7 mouse cellular contexts compared by ENCODE assay signal in the genomic region with DNA sequence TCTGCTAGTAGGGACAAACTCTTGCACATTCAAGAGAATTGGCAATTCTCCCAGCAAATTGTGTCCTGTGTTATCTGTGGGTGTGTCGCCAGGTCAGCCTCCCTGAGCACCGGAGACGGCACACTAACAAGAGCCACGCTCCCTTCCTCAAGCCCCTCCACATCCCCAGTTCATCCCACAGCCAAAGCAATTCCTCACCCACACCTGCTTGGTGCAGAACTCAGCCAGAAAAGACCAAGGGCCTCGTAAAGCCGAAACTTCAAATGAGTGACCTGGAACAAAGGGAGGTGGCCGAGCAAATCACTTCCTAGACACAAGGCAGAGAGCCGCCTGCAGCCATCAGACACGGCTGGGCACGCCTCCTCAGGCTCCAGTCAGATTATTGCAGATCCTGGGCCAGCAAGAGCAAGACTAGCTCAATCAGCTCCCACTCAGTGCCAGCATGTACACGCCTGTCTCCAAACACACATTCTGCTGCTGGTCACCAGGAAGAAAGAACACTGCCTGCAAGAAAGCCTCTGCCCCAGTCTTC. TPM values are rescaled to one million over a fixed set of nuclear protein-coding genes. Genes with fewer than 3 reads are reported as not detected.
A peak's percentile ranks its signal among the peaks of the same experiment; 100 is the strongest.
DNase-seq lines count a peak whose midpoint lies in the region; ATAC-seq and TF ChIP-seq lines count a peak whose summit lies in the region.

No protein-coding gene starts in this region.

- peak overlapping the region; percentile 57 for H3K4me2 ChIP-seq in intestine, embryonic 15.5 days (replicated peaks)

- peak; percentile 66 for ATAC-seq in intestine, embryonic 15.5 days

- no peak for TF ChIP-seq POLR2A in liver, adult 2 months (IDR thresholded peaks at IDR 0.05; ENCODE audit: extremely low read depth, insufficient read depth, low read length)

- peak overlapping the region; percentile 94 for H3K27ac ChIP-seq in intestine, embryonic 15.5 days
- peak overlapping the region; percentile 72 for H3K27ac ChIP-seq in liver, adult 2 months (replicated peaks; ENCODE audit: insufficient read depth, low read depth, low read length)

- H3K9me3 ChIP-seq in intestine, embryonic 15.5 days, result no peaks in the 10 kb centered on the region

- H3K79me2 ChIP-seq in liver, adult 2 months (ENCODE audit: control insufficient read depth, insufficient read depth, low read length), result peaks cover 57% of the 10 kb centered on the region

- H3K36me3 ChIP-seq in intestine, embryonic 15.5 days, result 0 out of 2 replicates have a peak, but pooled peaks cover 2% of the 10 kb centered on the region
- no peaks in the 10 kb centered on the region for H3K36me3 ChIP-seq in liver, adult 2 months (ENCODE audit: control insufficient read depth, insufficient read depth, low read length)

- peak overlapping the region; percentile 19 for H3K4me3 ChIP-seq in intestine, embryonic 15.5 days (replicated peaks)
- H3K4me3 ChIP-seq in liver, adult 2 months (ENCODE audit: insufficient read depth, low read depth, low read length), result no peak overlapping the region

- peaks cover 41% of the 10 kb centered on the region for H3K4me1 ChIP-seq in intestine, embryonic 15.5 days (replicated peaks)
- peaks cover 59% of the 10 kb centered on the region for H3K4me1 ChIP-seq in liver, adult 2 months (ENCODE audit: control insufficient read depth, insufficient read depth, low read length)

- H3K27me3 ChIP-seq in intestine, embryonic 15.5 days (replicated peaks), result no peaks in the 10 kb centered on the region
- no peaks in the 10 kb centered on the region for H3K27me3 ChIP-seq in liver, adult 2 months (ENCODE audit: control insufficient read depth, insufficient read depth, low read length)

- peak overlapping the region; percentile 34; the same call in 1 of the 2 replicates for H3K9ac ChIP-seq in intestine, embryonic 15.5 days
- peak overlapping the region; percentile 35 for H3K9ac ChIP-seq in liver, adult 2 months (ENCODE audit: low read depth, low read length)

- peak; percentile 61 for DNase-seq in ZHBTc4 (ENCODE audit: low read depth, low spot score)
- peak; percentile 62 to 63 for DNase-seq in cerebellum, postnatal 14 days
- DNase-seq in gastrocnemius, postnatal 10 days, result peak; percentile 26
- peak; percentile 78 for DNase-seq in liver, adult 2 months (ENCODE audit: extremely low read depth, low read depth, low spot score)
- DNase-seq in neural tube, embryonic 10.5 days (ENCODE audit: extremely low spot score, low spot score), result peak; percentile 35
- no peak for DNase-seq in thymus, postnatal 4 days

- no peak for TF ChIP-seq CTCF in liver, adult 2 months (IDR thresholded peaks at IDR 0.05; ENCODE audit: low read depth, low read length)

- WGBS in intestine, embryonic 15.5 days, result 26% methylated on average over 11 of the region's 11 CpGs
- WGBS in liver, adult 2 months, result 5% methylated on average over 11 of the region's 11 CpGs

RNA-seq across cellular contexts. Expression of a gene that starts 23.0 kb away (rescaled TPM):
- 10 to 100 TPM; 76.7 to 78.6 TPM for total RNA-seq in gastrocnemius, postnatal 10 days (2021)
- polyA plus RNA-seq in intestine, embryonic 15.5 days (2015; fragmentation: Nextera tagmentation; extraction: Ambion mirVana), result 19.0 and 22.1 TPM in 2 replicates
- 93.0 and 117 TPM in 2 replicates for total RNA-seq in liver, adult 2 months (2014; rRNA removed)
- 159 and 178 TPM in 2 replicates for polyA plus RNA-seq in liver, adult 2 months (2012; rRNA removed)

RNA-seq across cellular contexts. Expression of a gene that starts 40.5 kb away (rescaled TPM):
- 10 to 100 TPM; 93.1 to 94.1 TPM for total RNA-seq in gastrocnemius, postnatal 10 days (2021)
- polyA plus RNA-seq in intestine, embryonic 15.5 days (2015; fragmentation: Nextera tagmentation; extraction: Ambion mirVana), result 250 and 266 TPM in 2 replicates
- 24.4 and 27.1 TPM in 2 replicates for total RNA-seq in liver, adult 2 months (2014; rRNA removed)
- 42.2 and 49.6 TPM in 2 replicates for polyA plus RNA-seq in liver, adult 2 months (2012; rRNA removed)

RNA-seq across cellular contexts. Expression of a gene that starts 58.8 kb away (rescaled TPM):
- total RNA-seq in gastrocnemius, postnatal 10 days (2021), result 10 to 100 TPM; 15.0 to 20.4 TPM
- polyA plus RNA-seq in intestine, embryonic 15.5 days (2015; fragmentation: Nextera tagmentation; extraction: Ambion mirVana), result 3.9 and 4.1 TPM in 2 replicates
- total RNA-seq in liver, adult 2 months (2014; rRNA removed), result 5.0 and 5.5 TPM in 2 replicates
- polyA plus RNA-seq in liver, adult 2 months (2012; rRNA removed), result 7.0 and 7.2 TPM in 2 replicates
